In the genomic region with DNA sequence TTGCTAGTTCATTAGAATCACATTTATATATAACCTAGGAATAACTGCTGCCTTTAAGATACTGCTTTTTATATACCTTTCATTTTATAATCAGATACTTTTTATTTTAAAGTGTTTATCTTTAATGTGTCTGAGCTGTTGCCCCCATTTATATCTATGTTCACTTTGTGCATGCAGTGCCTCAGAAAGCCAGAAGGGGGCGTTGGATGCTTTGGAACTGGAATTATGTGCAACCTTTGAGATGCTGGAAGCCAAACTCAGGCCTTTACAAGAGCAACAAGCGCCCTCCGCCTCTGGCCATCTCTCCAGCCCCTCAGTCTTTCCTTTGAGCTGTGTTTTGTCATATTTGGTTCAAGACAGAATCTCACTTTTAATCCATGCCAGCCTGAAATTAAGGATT, we compare ENCODE assay signal across 22 mouse cellular contexts. TPM values are rescaled to one million over a fixed set of nuclear protein-coding genes. Genes with fewer than 3 reads are reported as not detected.
DNase-seq lines count a peak whose midpoint lies in the region; ATAC-seq and TF ChIP-seq lines count a peak whose summit lies in the region.
"Had no signal": no experiment of that assay in that cellular context is flagged by ENCODE, and none has a peak within 500 bp of the region (broad histone marks: within the 10 kb centered on the region; RNA-seq: fewer than 3 reads in every experiment).

No protein-coding gene starts in this region.

- H3K4me2 ChIP-seq in liver, postnatal 0 days (ENCODE audit: low read depth, low read length): no peak overlapping the region
- H3K4me2 ChIP-seq in liver, embryonic 11.5 days: no peak overlapping the region
- H3K4me2 ChIP-seq: embryonic facial prominence, embryonic 15.5 days; midbrain, embryonic 11.5 days had no signal

- no peak overlapping the region for H3K4me3 ChIP-seq in heart, adult 2 months
- no peak overlapping the region for H3K4me3 ChIP-seq in liver, postnatal 0 days (ENCODE audit: low read depth, low read length)
- H3K4me3 ChIP-seq in liver, embryonic 11.5 days (ENCODE audit: low read depth, low read length): no peak overlapping the region
- no peak overlapping the region for H3K4me3 ChIP-seq in G1E (ENCODE audit: low read depth, low read length)
- no peak overlapping the region for H3K4me3 ChIP-seq in olfactory bulb, adult 2 months (ENCODE audit: insufficient read depth, low read depth, low read length)
- H3K4me3 ChIP-seq: embryonic facial prominence, embryonic 15.5 days; forebrain, embryonic 10.5 days; limb, embryonic 10.5 days had no signal

- H3K9me3 ChIP-seq in liver, postnatal 0 days (ENCODE audit: low read length): no peaks in the 10 kb centered on the region
- H3K9me3 ChIP-seq in liver, embryonic 11.5 days (ENCODE audit: control insufficient read depth, low read length): no peaks in the 10 kb centered on the region
- H3K9me3 ChIP-seq in G1E (replicated peaks): no peaks in the 10 kb centered on the region; the same call in 1 of the 2 replicates
- H3K9me3 ChIP-seq: embryonic facial prominence, embryonic 15.5 days; limb, embryonic 10.5 days had no signal

- no peaks in the 10 kb centered on the region for H3K27me3 ChIP-seq in heart, adult 2 months (ENCODE audit: control insufficient read depth, insufficient read depth, low read length)
- H3K27me3 ChIP-seq in liver, postnatal 0 days (ENCODE audit: insufficient read depth, low read length): peaks cover 8% of the 10 kb centered on the region; the same call in 1 of the 2 replicates
- peaks cover 5% of the 10 kb centered on the region; the same call in 1 of the 2 replicates for H3K27me3 ChIP-seq in liver, embryonic 11.5 days (replicated peaks; ENCODE audit: control insufficient read depth, insufficient read depth, low read length)
- peaks cover 7% of the 10 kb centered on the region for H3K27me3 ChIP-seq in G1E (ENCODE audit: insufficient read depth, low read length)
- H3K27me3 ChIP-seq: embryonic facial prominence, embryonic 15.5 days had no signal

- intact Hi-C loops in heart, adult 2 months (cut with DNase I): no loop called here

- TF ChIP-seq CTCF in heart, adult 2 months (IDR thresholded peaks at IDR 0.05): peak; percentile 44
- peak; percentile 35 for TF ChIP-seq CTCF in liver, postnatal 0 days (IDR thresholded peaks at IDR 0.05; ENCODE audit: low read depth)
- 0 out of 2 replicates have a peak, but pooled peaks have one; percentile 18 for TF ChIP-seq CTCF in G1E (IDR thresholded peaks at IDR 0.05; ENCODE audit: low read depth, low read length)
- TF ChIP-seq CTCF in olfactory bulb, adult 2 months (IDR thresholded peaks at IDR 0.05; ENCODE audit: insufficient read depth, low read depth, low read length): peak; percentile 23; the same call in 1 of the 2 replicates

- no peak for TF ChIP-seq POLR2A in heart, adult 2 months (IDR thresholded peaks at IDR 0.05; ENCODE audit: insufficient read depth, low read depth, low read length)
- no peak for TF ChIP-seq POLR2A in olfactory bulb, adult 2 months (IDR thresholded peaks at IDR 0.05; ENCODE audit: insufficient read depth, low read depth, low read length)

- H3K79me2 ChIP-seq in heart, adult 2 months (replicated peaks; ENCODE audit: control insufficient read depth, insufficient read depth, low read length): no peaks in the 10 kb centered on the region

- no peak overlapping the region for H3K9ac ChIP-seq in heart, adult 2 months (ENCODE audit: low read depth, low read length)
- H3K9ac ChIP-seq in liver, postnatal 0 days (replicated peaks): no peak overlapping the region
- no peak overlapping the region for H3K9ac ChIP-seq in liver, embryonic 11.5 days (ENCODE audit: low read depth, low read length)
- H3K9ac ChIP-seq: embryonic facial prominence, embryonic 15.5 days had no signal

- H3K36me3 ChIP-seq in heart, adult 2 months (ENCODE audit: control insufficient read depth, insufficient read depth, low read length): no peaks in the 10 kb centered on the region; the same call in 1 of the 2 replicates
- no peaks in the 10 kb centered on the region for H3K36me3 ChIP-seq in liver, postnatal 0 days (replicated peaks; ENCODE audit: insufficient read depth, low read length)
- H3K36me3 ChIP-seq in liver, embryonic 11.5 days (ENCODE audit: control insufficient read depth, insufficient read depth, low read length): peaks cover 2% of the 10 kb centered on the region; the same call in 1 of the 2 replicates
- peaks cover 31% of the 10 kb centered on the region for H3K36me3 ChIP-seq in G1E (replicated peaks)

- DNase-seq in heart, adult 2 months: no peak
- no peak for DNase-seq in heart, adult 18-20 months
- DNase-seq in liver, postnatal 0 days: no peak
- DNase-seq in liver, embryonic 11.5 days (ENCODE audit: low spot score): no peak
- DNase-seq in G1E (ENCODE audit: low spot score): no peak
- DNase-seq in c-Kit-positive CD71-positive TER-119-positive erythroid progenitor cells, embryonic 14.5 days (ENCODE audit: low spot score): no peak
- DNase-seq: adrenal gland, postnatal 25 days; cerebellum, adult 9-11 months; embryo, embryonic 11 days; heart, postnatal 4 days; right cerebral cortex, postnatal 25 days; thymus, postnatal 4 days had no signal

- 69% methylated on average over 3 of the region's 3 CpGs for WGBS in heart, adult 2 months
- WGBS in liver, postnatal 0 days (ENCODE audit: insufficient replicate concordance): 56% methylated on average over 3 of the region's 3 CpGs
- 67% methylated on average over 3 of the region's 3 CpGs for WGBS in liver, embryonic 11.5 days
- WGBS in olfactory bulb, adult 2 months: 73% methylated on average over 3 of the region's 3 CpGs

- no peak for ATAC-seq in liver, postnatal 0 days
- no peak for ATAC-seq in liver, embryonic 11.5 days (replicated peaks; ENCODE audit: low FRiP score)
- no peak for ATAC-seq in G1E (ENCODE audit: extremely low read depth, insufficient number of reproducible peaks, low FRiP score, poor library complexity, severe bottlenecking)

- peaks cover 3% of the 10 kb centered on the region; the same call in 1 of the 2 replicates for H3K4me1 ChIP-seq in heart, adult 2 months (ENCODE audit: control insufficient read depth, insufficient read depth, low read length)
- no peaks in the 10 kb centered on the region for H3K4me1 ChIP-seq in liver, postnatal 0 days (ENCODE audit: insufficient read depth)
- H3K4me1 ChIP-seq in liver, embryonic 11.5 days (replicated peaks; ENCODE audit: control insufficient read depth, insufficient read depth, low read length): no peaks in the 10 kb centered on the region
- H3K4me1 ChIP-seq in G1E (ENCODE audit: insufficient read depth, low read depth, low read length): peaks cover 3% of the 10 kb centered on the region; the same call in 1 of the 2 replicates
- H3K4me1 ChIP-seq in olfactory bulb, adult 2 months (ENCODE audit: control insufficient read depth, insufficient read depth, low read length): peaks cover 2% of the 10 kb centered on the region; the same call in 1 of the 2 replicates

- H3K27ac ChIP-seq in heart, adult 2 months: no peak overlapping the region
- H3K27ac ChIP-seq in liver, postnatal 0 days (ENCODE audit: low read depth): no peak overlapping the region
- no peak overlapping the region for H3K27ac ChIP-seq in liver, embryonic 11.5 days (ENCODE audit: low read depth, low read length)
- no peak overlapping the region for H3K27ac ChIP-seq in olfactory bulb, adult 2 months (ENCODE audit: insufficient read depth, low read depth, low read length)
- H3K27ac ChIP-seq: embryonic facial prominence, embryonic 15.5 days; forebrain, embryonic 10.5 days; limb, embryonic 10.5 days; macrophage had no signal

- TF ChIP-seq EP300 in heart, adult 2 months (IDR thresholded peaks at IDR 0.05; ENCODE audit: insufficient read depth, low read depth, low read length): no peak
- TF ChIP-seq EP300 in liver, postnatal 0 days (IDR thresholded peaks at IDR 0.05; ENCODE audit: low read depth): no peak

RNA-seq across cellular contexts. Expression of a gene that starts 4.1 kb away (rescaled TPM):
- total RNA-seq in heart, adult 2 months (2021): 10 to 100 TPM; 11.2 to 11.9 TPM
- 4.2 and 4.6 TPM in 2 replicates for polyA plus RNA-seq in heart, adult 2 months (2012; rRNA removed)
- total RNA-seq in heart, adult 18-20 months (2021): 10 to 100 TPM; 11.5 to 12.4 TPM
- 1.3 and 1.4 TPM in 2 replicates for polyA plus RNA-seq in liver, postnatal 0 days (2015; fragmentation: Nextera tagmentation; extraction: Ambion mirVana)
- 3.8 and 4.6 TPM in 2 replicates for polyA plus RNA-seq in liver, embryonic 11.5 days (2014; fragmentation: Nextera tagmentation; extraction: Ambion mirVana)
- total RNA-seq in G1E (2014; fragmentation: Nextera tagmentation) (18.0 and 23.5 TPM in 2 replicates), G1E (2017) (23.5 and 25.1 TPM in 2 replicates)
- 51.7 and 73.7 TPM in 2 replicates for polyA plus RNA-seq in G1E (2012)
- not detected in 2 replicates for polyA plus RNA-seq in olfactory bulb, adult 2 months (2012; ENCODE audit: insufficient read depth, insufficient read length, low replicate concordance, missing spikeins)

RNA-seq across cellular contexts. Expression of a gene that starts 5.8 kb away (rescaled TPM):
- 10 to 100 TPM; 11.2 to 13.0 TPM for total RNA-seq in heart, adult 2 months (2021)
- 6.7 and 7.2 TPM in 2 replicates for polyA plus RNA-seq in heart, adult 2 months (2012; rRNA removed)
- total RNA-seq in heart, adult 18-20 months (2021): 10 to 100 TPM; 13.9 to 15.5 TPM
- polyA plus RNA-seq in liver, postnatal 0 days (2015; fragmentation: Nextera tagmentation; extraction: Ambion mirVana): 3.4 and 3.9 TPM in 2 replicates
- polyA plus RNA-seq in liver, embryonic 11.5 days (2014; fragmentation: Nextera tagmentation; extraction: Ambion mirVana): 5.9 and 6.5 TPM in 2 replicates
- total RNA-seq in G1E (2014; fragmentation: Nextera tagmentation): 7.3 and 8.9 TPM in 2 replicates
- total RNA-seq in G1E (2017): 5.4 and 6.3 TPM in 2 replicates
- 17.6 and 20.9 TPM in 2 replicates for polyA plus RNA-seq in G1E (2012)
- polyA plus RNA-seq in olfactory bulb, adult 2 months (2012; ENCODE audit: insufficient read depth, insufficient read length, low replicate concordance, missing spikeins): not detected in 2 replicates

RNA-seq across cellular contexts. Expression of a gene that starts 19.2 kb away (rescaled TPM):
- total RNA-seq in heart, adult 2 months (2021): not detected
- polyA plus RNA-seq in heart, adult 2 months (2012; rRNA removed): 0.08 TPM in 1 of 2 replicates, not detected in the other
- not detected for total RNA-seq in heart, adult 18-20 months (2021)
- polyA plus RNA-seq in liver, postnatal 0 days (2015; fragmentation: Nextera tagmentation; extraction: Ambion mirVana): 0.12 TPM in 1 of 2 replicates, not detected in the other
- not detected in 2 replicates for polyA plus RNA-seq in liver, embryonic 11.5 days (2014; fragmentation: Nextera tagmentation; extraction: Ambion mirVana)
- not detected in 2 replicates for total RNA-seq in G1E (2014; fragmentation: Nextera tagmentation)
- total RNA-seq in G1E (2017): 0.12 TPM in 1 of 2 replicates, not detected in the other
- not detected in 2 replicates for polyA plus RNA-seq in G1E (2012)
- polyA plus RNA-seq in olfactory bulb, adult 2 months (2012; ENCODE audit: insufficient read depth, insufficient read length, low replicate concordance, missing spikeins): not detected in 2 replicates
- total RNA-seq: adrenal gland, postnatal 25 days; granulocyte monocyte progenitor cell, adult 5-6 weeks; heart, postnatal 4 days had no signal
- polyA plus RNA-seq: heart, embryonic 14.5 days; kidney, embryonic 14.5 days; limb, embryonic 10.5 days; liver, embryonic 16.5 days; macrophage had no signal

RNA-seq across cellular contexts. Expression of a gene that starts 30.3 kb away (rescaled TPM):
- total RNA-seq in heart, adult 2 months (2021): not detected
- polyA plus RNA-seq in heart, adult 2 months (2012; rRNA removed): not detected in 2 replicates
- total RNA-seq in heart, adult 18-20 months (2021): not detected
- polyA plus RNA-seq in liver, postnatal 0 days (2015; fragmentation: Nextera tagmentation; extraction: Ambion mirVana): 0.12 TPM in 1 of 2 replicates, not detected in the other
- 0.31 and 0.62 TPM in 2 replicates for polyA plus RNA-seq in liver, embryonic 11.5 days (2014; fragmentation: Nextera tagmentation; extraction: Ambion mirVana)
- total RNA-seq in G1E (2014; fragmentation: Nextera tagmentation): 1.2 TPM in 1 of 2 replicates, not detected in the other
- 0.49 TPM in 1 of 2 replicates, not detected in the other for total RNA-seq in G1E (2017)
- 0.23 and 0.25 TPM in 2 replicates for polyA plus RNA-seq in G1E (2012)
- not detected in 2 replicates for polyA plus RNA-seq in olfactory bulb, adult 2 months (2012; ENCODE audit: insufficient read depth, insufficient read length, low replicate concordance, missing spikeins)
- total RNA-seq: adrenal gland, postnatal 25 days; heart, postnatal 4 days had no signal
- polyA plus RNA-seq: liver, embryonic 16.5 days; macrophage had no signal

RNA-seq across cellular contexts. Expression of a gene that starts 40.1 kb away (rescaled TPM):
- total RNA-seq in heart, adult 2 months (2021): 10 to 100 TPM; 60.0 to 63.5 TPM
- 63.0 and 72.8 TPM in 2 replicates for polyA plus RNA-seq in heart, adult 2 months (2012; rRNA removed)
- total RNA-seq in heart, adult 18-20 months (2021): 10 to 100 TPM; 66.3 to 66.6 TPM
- polyA plus RNA-seq in liver, postnatal 0 days (2015; fragmentation: Nextera tagmentation; extraction: Ambion mirVana): 52.0 and 53.9 TPM in 2 replicates
- polyA plus RNA-seq in liver, embryonic 11.5 days (2014; fragmentation: Nextera tagmentation; extraction: Ambion mirVana): 217 and 224 TPM in 2 replicates
- total RNA-seq in G1E (2014; fragmentation: Nextera tagmentation) (107 and 113 TPM in 2 replicates), G1E (2017) (58.3 and 73.9 TPM in 2 replicates)
- 184 and 298 TPM in 2 replicates for polyA plus RNA-seq in G1E (2012)
- not detected in 2 replicates for polyA plus RNA-seq in olfactory bulb, adult 2 months (2012; ENCODE audit: insufficient read depth, insufficient read length, low replicate concordance, missing spikeins)
